Mouse (Mus musculus) stomach, embryonic 16.5 days (tissue): Measurements from ENCODE around the gene Rsph6a. TPM values are rescaled to one million over a fixed set of nuclear protein-coding genes. Genes with fewer than 3 reads are reported as not detected.

Source experiments
- ATAC-seq: fragments of 200-750 bp; cut with Nextera tagmentation; 2 replicates; pipeline ENCODE4 v1.8.0; 2017; ENCODE audit warnings: moderate number of reproducible peaks, moderate TSS enrichment; ENCODE audit not compliant: insufficient read depth, low FRiP score
- H3K27ac ChIP-seq: fragments of 300-500 bp; sonication (generic); 2 replicates; pipeline ENCODE4 v1.5.1; 2014; ENCODE audit warnings: low read length
- H3K27me3 ChIP-seq: fragments of 300-500 bp; sonication (generic); 2 replicates; pipeline ENCODE4 v1.6.1; 2014; ENCODE audit warnings: low read length, control low read depth, mixed read lengths; ENCODE audit not compliant: control insufficient read depth, insufficient read depth
- H3K36me3 ChIP-seq: fragments of 300-500 bp; sonication (generic); 2 replicates; pipeline ENCODE4 v1.6.1; 2014; ENCODE audit warnings: low read length; ENCODE audit not compliant: control insufficient read depth, insufficient read depth
- H3K4me1 ChIP-seq: fragments of 300-500 bp; sonication (generic); 2 replicates; pipeline ENCODE4 v1.6.1; 2014; ENCODE audit warnings: low read length, control low read depth, mixed read lengths; ENCODE audit not compliant: control insufficient read depth, insufficient read depth
- H3K4me2 ChIP-seq: fragments of 300-500 bp; sonication (generic); 2 replicates; pipeline ENCODE4 v1.6.1; 2014; ENCODE audit warnings: low read depth, low read length, mixed read lengths
- H3K4me3 ChIP-seq: fragments of 300-500 bp; sonication (generic); replicated peaks from 2 replicates; pipeline ENCODE4 v1.5.1; 2014; ENCODE audit warnings: mild to moderate bottlenecking, low read length
- H3K9ac ChIP-seq: fragments of 300-500 bp; sonication (generic); 2 replicates; pipeline ENCODE4 v1.6.1; 2014; ENCODE audit warnings: low read length
- H3K9me3 ChIP-seq: fragments of 300-500 bp; sonication (generic); replicated peaks from 2 replicates; pipeline ENCODE4 v1.6.1; 2016; ENCODE audit warnings: low read length, control low read depth; ENCODE audit not compliant: control insufficient read depth
- WGBS: fragments of 180-500 bp; shearing (Covaris S2); extraction: QIAGEN DNeasy Blood & Tissue Kit; methylation state at CpG from one replicate; pipeline ENCODE4 v1.1.7; 2014; 5-methylcytosine and 5-hydroxymethylcytosine counted together
- polyA plus RNA-seq: library from polyadenylated mRNA; unstranded; fragments of >200 nt; fragmentation: Nextera tagmentation; extraction: Ambion mirVana; gene quantifications from 2 replicates; pipeline ENCODE4 v1.2.1, GENCODE M21; 2015

The Rsph6a gene
- polyA plus RNA-seq, 1 experiment from 2014 or later, result not detected

GRCm38 (mm10) chr7:19029084-19029653 is 25.3 kb upstream of the Rsph6a start:
- no peak overlapping the region for H3K9ac ChIP-seq
- no peaks in the 10 kb centered on the region for H3K9me3 ChIP-seq
- H3K27ac ChIP-seq, result no peak overlapping the region
- no peak overlapping the region for H3K4me3 ChIP-seq
- ATAC-seq, result peak; percentile 12; the same call in 1 of the 2 replicates
- peaks cover 26% of the 10 kb centered on the region for H3K36me3 ChIP-seq
- H3K27me3 ChIP-seq, result no peaks in the 10 kb centered on the region
- peaks cover 18% of the 10 kb centered on the region for H3K4me1 ChIP-seq
- WGBS, result 61% methylated on average over 6 of the region's 6 CpGs
- H3K4me2 ChIP-seq, result no peak overlapping the region

GRCm38 (mm10) chr7:19031641-19032040 is 22.8 kb upstream of the Rsph6a start:
- WGBS, result 83% methylated on average over 4 of the region's 4 CpGs

GRCm38 (mm10) chr7:19044616-19045015 is 9.9 kb upstream of the Rsph6a start:
- H3K9me3 ChIP-seq, result no peaks in the 10 kb centered on the region
- H3K4me1 ChIP-seq, result no peaks in the 10 kb centered on the region
- ATAC-seq, result no peak
- 94% methylated on average over 6 of the region's 6 CpGs for WGBS
- no peak overlapping the region for H3K4me3 ChIP-seq
- no peak overlapping the region for H3K4me2 ChIP-seq
- H3K36me3 ChIP-seq, result peaks cover 35% of the 10 kb centered on the region
- no peak overlapping the region for H3K27ac ChIP-seq
- H3K9ac ChIP-seq, result no peak overlapping the region
- no peaks in the 10 kb centered on the region for H3K27me3 ChIP-seq

More at GRCm38 (mm10) chr7:19031641-19032040, 22.8 kb upstream of the Rsph6a start:
- no peaks in the 10 kb centered on the region for H3K27me3 ChIP-seq
- H3K9ac ChIP-seq, result no peak overlapping the region
- peaks cover 2% of the 10 kb centered on the region; the same call in 1 of the 2 replicates for H3K4me1 ChIP-seq
- H3K4me2 ChIP-seq, result no peak overlapping the region
- H3K27ac ChIP-seq, result no peak overlapping the region
- H3K9me3 ChIP-seq, result no peaks in the 10 kb centered on the region
- peaks cover 38% of the 10 kb centered on the region for H3K36me3 ChIP-seq
- no peak for ATAC-seq
- H3K4me3 ChIP-seq, result no peak overlapping the region

GRCm38 (mm10) chr7:19046286-19047069 is 8.0 kb upstream of the Rsph6a start:
- Histone ChIP-seq H3K27ac (no peak overlapping the region), H3K36me3 (peaks cover 35% of the 10 kb centered on the region), H3K9ac (no peak overlapping the region), H3K9me3 (no peaks in the 10 kb centered on the region), H3K4me3 (no peak overlapping the region), H3K27me3 (no peaks in the 10 kb centered on the region), H3K4me1 (no peaks in the 10 kb centered on the region), H3K4me2 (no peak overlapping the region)
- 91% methylated on average over 11 of the region's 11 CpGs for WGBS
- no peak for ATAC-seq

- no peak overlapping the region for H3K4me3 ChIP-seq
- H3K27ac ChIP-seq, result no peak overlapping the region
- no peak overlapping the region for H3K9ac ChIP-seq
- 85% methylated on average over 14 of the region's 14 CpGs for WGBS
- ATAC-seq, result no peak
- no peak overlapping the region for H3K4me2 ChIP-seq
- no peaks in the 10 kb centered on the region for H3K4me1 ChIP-seq
- no peaks in the 10 kb centered on the region for H3K27me3 ChIP-seq
- H3K36me3 ChIP-seq, result peaks cover 40% of the 10 kb centered on the region
- H3K9me3 ChIP-seq, result no peaks in the 10 kb centered on the region
These were observed 6.4 kb upstream of the Rsph6a start for GRCm38 (mm10) chr7:19048006-19048527.

- Histone ChIP-seq H3K9ac (no peak overlapping the region), H3K36me3 (peaks cover 34% of the 10 kb centered on the region), H3K27me3 (no peaks in the 10 kb centered on the region), H3K4me1 (0 out of 2 replicates have a peak, but pooled peaks cover under 1% of the 10 kb centered on the region), H3K27ac (no peak overlapping the region), H3K4me2 (no peak overlapping the region), H3K4me3 (no peak overlapping the region), H3K9me3 (no peaks in the 10 kb centered on the region)
- 85% methylated on average over 5 of the region's 5 CpGs for WGBS
- no peak for ATAC-seq
These were observed 5.2 kb upstream of the Rsph6a start for GRCm38 (mm10) chr7:19049252-19049651.

GRCm38 (mm10) chr7:19050172-19050571 is 4.3 kb upstream of the Rsph6a start:
- Histone ChIP-seq H3K36me3 (peaks cover 34% of the 10 kb centered on the region), H3K9ac (0 out of 2 replicates have a peak overlapping the region, but pooled peaks have one; percentile 19), H3K4me1 (0 out of 2 replicates have a peak, but pooled peaks cover 4% of the 10 kb centered on the region), H3K9me3 (no peaks in the 10 kb centered on the region), H3K27me3 (no peaks in the 10 kb centered on the region), H3K4me2 (no peak overlapping the region), H3K4me3 (no peak overlapping the region), H3K27ac (no peak overlapping the region)
- no peak for ATAC-seq
- 88% methylated on average over 8 of the region's 8 CpGs for WGBS

- Histone ChIP-seq H3K4me1 (0 out of 2 replicates have a peak, but pooled peaks cover 4% of the 10 kb centered on the region), H3K36me3 (peaks cover 30% of the 10 kb centered on the region), H3K27ac (no peak overlapping the region), H3K4me3 (no peak overlapping the region), H3K9me3 (no peaks in the 10 kb centered on the region), H3K4me2 (no peak overlapping the region), H3K27me3 (no peaks in the 10 kb centered on the region), H3K9ac (no peak overlapping the region)
- ATAC-seq, result no peak
- 70% methylated on average over 4 of the region's 4 CpGs for WGBS
These were observed 3.3 kb upstream of the Rsph6a start for GRCm38 (mm10) chr7:19051161-19051560.
